Mouse (Mus musculus) liver, embryonic 14.5 days (tissue): ENCODE measurements at regions not wholly inside any gene's neighbourhood (a gene's known extent, or its start where the extent isn't known, plus 50 kb on each side); places are given as distances from the start of the nearest gene placed in this dataset.
"Not testable (repeated sequence)": the region's sequence is repeated elsewhere in the genome, so short reads cannot be mapped to it uniquely, and the experiment has no call there.

Experiments
- ATAC-seq: fragments of 200-750 bp; cut with Nextera tagmentation; 2 replicates; pipeline ENCODE4 v1.8.0; 2017; ENCODE audit warnings: moderate number of reproducible peaks, mild to moderate bottlenecking, moderate library complexity; ENCODE audit not compliant: insufficient read depth
- DNase-seq, 3 experiments: peaks; one replicate each; pipeline ENCODE4 v3.0.0-alpha.2; 2012 to 2013; ENCODE audit warnings: low read depth in 3 of 3, low spot score in 3 of 3
- H3K27ac ChIP-seq: fragments of 300-500 bp; sonication (generic); 2 replicates; pipeline ENCODE4 v1.5.1; 2014; ENCODE audit warnings: moderate library complexity, mild to moderate bottlenecking, control low read depth, inconsistent platforms
- H3K27me3 ChIP-seq: fragments of 300-500 bp; sonication (generic); 2 replicates; pipeline ENCODE4 v1.6.1; 2014; ENCODE audit warnings: mild to moderate bottlenecking, low read length, moderate library complexity; ENCODE audit not compliant: control insufficient read depth, insufficient read depth
- H3K36me3 ChIP-seq: fragments of 300-500 bp; sonication (generic); replicated peaks from 2 replicates; pipeline ENCODE4 v1.6.1; 2014; ENCODE audit warnings: low read depth; ENCODE audit not compliant: control insufficient read depth, insufficient read depth
- H3K4me1 ChIP-seq, 2 experiments: fragments of 200-500 bp in 1 of 2; fragments of 300-500 bp in 1 of 2; sonication (generic) in 1 of 2; replicated peaks; 2 replicates each; pipeline ENCODE4 v1.6.1; 2012 to 2014; ENCODE audit warnings: antibody characterized with exemption in 1 of 2, inconsistent platforms in 1 of 2, low read length in 1 of 2; ENCODE audit not compliant: control insufficient read depth in 2 of 2, insufficient read depth in 2 of 2
- H3K4me2 ChIP-seq: fragments of 300-500 bp; sonication (generic); 2 replicates; pipeline ENCODE4 v1.6.1; 2014; ENCODE audit warnings: low read depth, mild to moderate bottlenecking, control low read depth, moderate library complexity
- H3K4me3 ChIP-seq, 2 experiments: fragments of 200-500 bp in 1 of 2; fragments of 300-500 bp in 1 of 2; sonication (generic) in 1 of 2; 2 replicates each; pipeline ENCODE4 v1.5.1; 2012 to 2014; ENCODE audit warnings: low read depth in 2 of 2, low read length in 2 of 2, mild to moderate bottlenecking in 2 of 2, control low read depth in 1 of 2, inconsistent platforms in 1 of 2, moderate library complexity in 1 of 2; ENCODE audit not compliant: insufficient read depth in 1 of 2
- H3K9ac ChIP-seq: fragments of 300-500 bp; sonication (generic); replicated peaks from 2 replicates; pipeline ENCODE4 v1.6.1; 2014; ENCODE audit warnings: mild to moderate bottlenecking, control low read depth, moderate library complexity
- H3K9me3 ChIP-seq: fragments of 300-500 bp; sonication (generic); 2 replicates; pipeline ENCODE4 v1.6.1; 2016; ENCODE audit warnings: low read length, mixed read lengths; ENCODE audit not compliant: control insufficient read depth
- CTCF ChIP-seq: IDR thresholded peaks from 2 replicates; pipeline ENCODE4 v1.5.1; 2016; ENCODE audit warnings: antibody characterized with exemption, low read depth, control low read depth
- EP300 ChIP-seq: IDR thresholded peaks from 2 replicates; pipeline ENCODE4 v1.6.1; 2016; ENCODE audit warnings: antibody characterized with exemption, low read depth
- WGBS: fragments of 180-500 bp; shearing (Covaris S2); extraction: QIAGEN DNeasy Blood & Tissue Kit; methylation state at CpG from one replicate; pipeline ENCODE4 v1.1.7; 2014; ENCODE audit not compliant: insufficient replicate concordance; 5-methylcytosine and 5-hydroxymethylcytosine counted together

GRCm38 (mm10) chr19:35819626-35820025 lies 237.7 kb downstream of the Htr7 start:
- TF ChIP-seq CTCF = no peak
- no peak for TF ChIP-seq EP300
- DNase-seq (no peak), ATAC-seq (no peak)
- no peak overlapping the region for H3K27ac ChIP-seq
- H3K36me3 ChIP-seq = no peaks in the 10 kb centered on the region
- no peak overlapping the region for H3K4me3 ChIP-seq
- H3K4me1 ChIP-seq = no peaks in the 10 kb centered on the region
- 64% methylated on average over 1 of the region's 1 CpGs for WGBS
- no peaks in the 10 kb centered on the region for H3K27me3 ChIP-seq
- H3K4me2 ChIP-seq = no peak overlapping the region
- no peak overlapping the region for H3K9ac ChIP-seq
- no peaks in the 10 kb centered on the region for H3K9me3 ChIP-seq

- no peak overlapping the region for H3K9ac ChIP-seq
- TF ChIP-seq EP300 (no peak), CTCF (no peak)
- no peaks in the 10 kb centered on the region for H3K9me3 ChIP-seq
- no peak for DNase-seq
- H3K36me3 ChIP-seq = no peaks in the 10 kb centered on the region
- H3K27ac ChIP-seq = no peak overlapping the region
- no peak for ATAC-seq
- no peaks in the 10 kb centered on the region for H3K27me3 ChIP-seq
- WGBS = 51% methylated on average over 3 of the region's 3 CpGs
- no peak overlapping the region for H3K4me3 ChIP-seq
- H3K4me2 ChIP-seq = no peak overlapping the region
- no peaks in the 10 kb centered on the region for H3K4me1 ChIP-seq
These were observed 262.6 kb downstream of the Htr7 start for GRCm38 (mm10) chr19:35794661-35795060.

GRCm38 (mm10) chr19:35787246-35788021 lies 269.9 kb downstream of the Htr7 start:
- DNase-seq (no peak), ATAC-seq (no peak)
- Histone ChIP-seq H3K9ac (no peak overlapping the region), H3K4me2 (no peak overlapping the region), H3K4me1 (no peaks in the 10 kb centered on the region), H3K36me3 (no peaks in the 10 kb centered on the region), H3K4me3 (no peak overlapping the region), H3K27me3 (no peaks in the 10 kb centered on the region), H3K9me3 (no peaks in the 10 kb centered on the region), H3K27ac (no peak overlapping the region)
- 65% methylated on average over 6 of the region's 6 CpGs for WGBS
- TF ChIP-seq EP300 (no peak), CTCF (no peak)

GRCm38 (mm10) chr19:35761750-35762149 lies 295.6 kb downstream of the Htr7 start:
- not testable (repeated sequence) for H3K27me3 ChIP-seq, H3K9ac ChIP-seq, H3K27ac ChIP-seq, H3K9me3 ChIP-seq, H3K4me3 ChIP-seq, ATAC-seq, DNase-seq, H3K36me3 ChIP-seq, H3K4me2 ChIP-seq, H3K4me1 ChIP-seq
- WGBS = 42% methylated on average over 11 of the region's 11 CpGs

- Histone ChIP-seq H3K27me3 (no peaks in the 10 kb centered on the region), H3K9ac (no peak overlapping the region), H3K4me1 (no peaks in the 10 kb centered on the region), H3K4me3 (no peak overlapping the region), H3K36me3 (no peaks in the 10 kb centered on the region), H3K4me2 (no peak overlapping the region), H3K9me3 (no peaks in the 10 kb centered on the region), H3K27ac (no peak overlapping the region)
- no peak for ATAC-seq
- TF ChIP-seq EP300 (no peak), CTCF (no peak)
- no peak for DNase-seq
- WGBS = 51% methylated on average over 3 of the region's 3 CpGs
These were observed 297.6 kb downstream of the Htr7 start for GRCm38 (mm10) chr19:35759701-35760100.
